Mouse (Mus musculus): ENCODE measurements at regions not wholly inside any gene's neighbourhood (a gene's known extent, or its start where the extent isn't known, plus 50 kb on each side); places are given as distances from the start of the nearest gene placed in this dataset.

GRCm38 (mm10) chr17:44336842-44337241 is 148.5 kb downstream of the Clic5 start:
- DNase-seq (ENCODE audit: low spot score), result no peak

- DNase-seq (ENCODE audit: low spot score), result no peak
These were observed 148.9 kb downstream of the Clic5 start for GRCm38 (mm10) chr17:44337253-44337652.

GRCm38 (mm10) chr17:44344542-44344941 is 156.2 kb downstream of the Clic5 start:
- DNase-seq (ENCODE audit: low spot score), result no peak

GRCm38 (mm10) chr17:44345374-44345773 is 157.0 kb downstream of the Clic5 start:
- no peak for DNase-seq (ENCODE audit: low spot score)

- peak; percentile 42 for DNase-seq (ENCODE audit: low spot score)
These were observed 162.0 kb downstream of the Clic5 start for GRCm38 (mm10) chr17:44350201-44350948.

- no peak for DNase-seq (ENCODE audit: low spot score)
These were observed 162.5 kb downstream of the Clic5 start for GRCm38 (mm10) chr17:44350949-44351244.

- DNase-seq (ENCODE audit: low spot score), result peak; percentile 63
These were observed 163.2 kb downstream of the Clic5 start for GRCm38 (mm10) chr17:44351499-44352117.

- no peak for DNase-seq (ENCODE audit: low spot score)
These were observed 163.8 kb downstream of the Clic5 start for GRCm38 (mm10) chr17:44352142-44352541.

- DNase-seq (ENCODE audit: low spot score), result no peak
These were observed 174.7 kb downstream of the Clic5 start for GRCm38 (mm10) chr17:44363111-44363510.

GRCm38 (mm10) chr17:44364494-44364893 is 176.1 kb downstream of the Clic5 start:
- DNase-seq (ENCODE audit: low spot score), result no peak

- DNase-seq (ENCODE audit: low spot score), result no peak
These were observed 178.1 kb downstream of the Clic5 start for GRCm38 (mm10) chr17:44366438-44366837.

GRCm38 (mm10) chr17:44367561-44367960 is 179.2 kb downstream of the Clic5 start:
- DNase-seq (ENCODE audit: low spot score), result peak; percentile 32

GRCm38 (mm10) chr17:44370966-44371465 is 182.6 kb downstream of the Clic5 start:
- DNase-seq (ENCODE audit: low spot score), result no peak

GRCm38 (mm10) chr17:44371620-44372019 is 183.2 kb downstream of the Clic5 start:
- DNase-seq (ENCODE audit: low spot score), result no peak

- DNase-seq (ENCODE audit: low spot score), result no peak
These were observed 185.5 kb downstream of the Clic5 start for GRCm38 (mm10) chr17:44373744-44374456.

- no peak for DNase-seq (ENCODE audit: low spot score)
These were observed 190.0 kb downstream of the Clic5 start for GRCm38 (mm10) chr17:44378391-44378790.

- no peak for DNase-seq (ENCODE audit: low spot score)
These were observed 200.5 kb downstream of the Clic5 start for GRCm38 (mm10) chr17:44388916-44389315.

- DNase-seq (ENCODE audit: low spot score), result peak; percentile 39
These were observed 209.4 kb downstream of the Clic5 start for GRCm38 (mm10) chr17:44397829-44398228.

GRCm38 (mm10) chr17:44398231-44398630 is 209.8 kb downstream of the Clic5 start:
- DNase-seq (ENCODE audit: low spot score), result no peak

GRCm38 (mm10) chr17:44404923-44405322 is 216.5 kb downstream of the Clic5 start:
- no peak for DNase-seq (ENCODE audit: low spot score)

- no peak for DNase-seq (ENCODE audit: low spot score)
These were observed 222.6 kb downstream of the Clic5 start for GRCm38 (mm10) chr17:44410961-44411360.

GRCm38 (mm10) chr17:44418676-44419404 is 230.5 kb downstream of the Clic5 start:
- DNase-seq (ENCODE audit: low spot score), result no peak

Measured in embryo, embryonic 10.5 days (tissue).